Mouse (Mus musculus) heart, postnatal 25 days (tissue): ENCODE results near the gene Eif4g2. TPM values are rescaled to one million over a fixed set of nuclear protein-coding genes. Genes with fewer than 3 reads are reported as not detected.

Experiments used
- total RNA-seq, 2 experiments: library from RNA; stranded (reverse); gene quantifications; 2 replicates each; pipeline ENCODE4 v1.2.3; 2021

Gene Eif4g2
- total RNA-seq, 2 experiments from 2014 or later, result 975 to 1,085 TPM

Other genes starting within 250 kb of the Eif4g2 start
- 10 to 100 TPM; 31.9 to 41.0 TPM for gene Rnf141, start 238.6 kb downstream of the Eif4g2 start, total RNA-seq
- gene Lyve1, start 219.8 kb downstream of the Eif4g2 start, total RNA-seq, result 10 to 100 TPM; 21.8 to 22.0 TPM
- gene Mrvi1, start 100.6 kb downstream of the Eif4g2 start, total RNA-seq, result 10 to 100 TPM; 10.6 to 16.1 TPM
- gene Ctr9, start 54.1 kb downstream of the Eif4g2 start, total RNA-seq, result 10 to 100 TPM; 15.2 to 19.3 TPM